Mouse (Mus musculus) gastrocnemius, adult 8-10 months (tissue): ENCODE results near the gene Aox4. TPM values are rescaled to one million over a fixed set of nuclear protein-coding genes. Genes with fewer than 3 reads are reported as not detected.
A peak's percentile ranks its signal among the peaks of the same experiment; 100 is the strongest.

ENCODE experiments used
- DNase-seq, 2 experiments: peaks; one replicate each; pipeline ENCODE4 v3.0.0; 2022; ENCODE audit warnings: low spot score in 2 of 2
- total RNA-seq, 4 experiments: library from RNA; stranded (reverse); gene quantifications; 2 replicates each; pipeline ENCODE4 v1.2.4; 2022

Gene Aox4
- total RNA-seq, 4 experiments from 2014 or later, result not detected

DNA sequence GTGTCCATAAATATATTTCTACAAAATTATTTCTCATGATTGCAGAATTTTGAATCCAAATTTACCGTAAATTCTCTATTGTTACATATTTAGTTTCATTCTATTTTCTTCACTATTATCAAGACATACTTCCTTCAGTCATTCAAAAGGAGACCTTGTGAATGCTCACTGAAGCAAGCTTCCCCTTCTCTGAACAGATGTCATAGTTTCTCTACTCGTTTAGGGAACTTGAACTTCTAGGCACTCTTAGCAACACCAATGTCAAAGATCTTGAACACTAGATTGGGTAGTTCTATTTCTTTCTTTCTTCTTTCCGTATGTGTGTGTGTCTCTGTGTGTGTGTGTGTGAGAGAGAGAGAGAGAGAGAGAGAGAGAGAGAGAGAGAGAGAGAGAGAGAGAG lies 34.3 kb downstream of the Aox4 start:
- DNase-seq, result no peak

DNA sequence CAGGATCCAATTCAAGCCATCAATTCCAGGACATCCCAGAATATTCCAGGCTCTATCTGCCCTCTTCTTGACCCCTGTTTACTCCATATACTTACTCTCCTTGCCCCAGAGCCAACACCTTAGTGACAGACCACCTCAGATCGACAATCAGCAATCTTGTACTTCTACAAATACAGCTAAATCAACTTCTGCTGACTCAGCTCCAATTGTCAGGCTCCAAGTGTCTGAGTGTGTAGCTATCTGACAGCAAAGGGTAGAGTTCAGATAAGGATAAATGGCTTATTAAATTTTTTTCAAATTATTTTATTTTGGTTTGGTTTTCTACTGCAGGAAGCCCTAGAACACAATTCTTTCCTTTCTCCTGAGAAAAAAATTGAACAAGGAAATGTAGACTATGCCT lies 38.3 kb downstream of the Aox4 start:
- DNase-seq, result no peak

DNA sequence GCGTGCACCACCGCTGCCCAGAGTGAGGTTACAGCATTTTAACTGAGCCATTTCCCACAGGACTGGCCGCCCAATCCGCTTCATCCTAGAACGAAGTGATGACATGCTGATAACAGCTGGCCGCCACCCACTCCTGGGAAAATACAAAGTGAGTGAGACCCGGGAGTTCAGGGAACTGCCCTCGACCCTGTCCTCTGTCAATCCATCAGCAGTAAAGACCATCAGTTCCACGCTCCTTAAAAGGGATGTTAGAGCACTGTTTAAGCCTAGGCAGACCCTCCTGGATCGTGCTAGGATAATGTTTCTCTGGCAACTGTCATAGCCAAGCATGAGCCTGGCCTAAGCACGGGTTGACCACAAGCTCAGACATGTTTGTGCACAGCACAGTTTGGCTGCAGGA lies 43.3 kb downstream of the Aox4 start:
- DNase-seq, result no peak

- no peak for DNase-seq
Measured at GRCm38 (mm10) chr1:58257195-58257991, 47.2 kb downstream of the Aox4 start.

- no peak for DNase-seq
Measured at GRCm38 (mm10) chr1:58260311-58260710, 50.1 kb downstream of the Aox4 start.

GRCm38 (mm10) chr1:58268231-58268630 lies 58.0 kb downstream of the Aox4 start:
- DNase-seq, result no peak

DNA sequence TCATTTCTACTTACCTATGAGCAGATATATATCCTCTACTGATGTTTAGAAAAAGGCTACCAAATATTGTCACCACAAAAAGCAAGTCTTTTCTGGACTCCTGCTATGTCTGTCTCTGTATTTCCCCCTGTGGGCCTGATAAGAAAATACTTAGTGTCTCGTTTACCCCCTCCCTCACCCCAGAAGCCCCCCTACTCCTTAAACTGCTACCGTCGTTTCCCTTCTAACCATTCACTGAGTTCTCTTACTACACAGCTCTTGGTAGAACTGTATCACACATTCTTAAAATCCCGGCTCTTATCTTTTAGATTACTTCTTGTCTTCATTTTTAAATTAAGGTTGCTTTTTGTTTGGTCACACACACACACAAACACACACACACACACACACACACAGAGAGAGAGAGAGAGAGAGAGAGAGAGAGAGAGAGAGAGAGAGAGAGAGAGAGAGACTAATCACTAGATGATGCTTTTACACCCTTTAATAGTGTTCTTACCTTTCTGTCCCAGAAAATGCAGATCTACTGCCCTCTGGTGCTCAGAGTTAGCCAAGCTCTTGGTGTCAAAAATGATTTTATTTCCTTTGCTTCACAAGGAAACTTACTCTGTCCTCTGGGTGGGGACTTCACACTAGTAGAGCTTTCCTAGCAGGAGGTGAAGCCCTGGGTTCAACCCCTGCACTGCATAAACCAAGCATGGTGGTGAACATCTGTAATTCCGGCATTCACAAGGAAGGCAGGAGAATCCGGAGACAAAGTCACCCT lies 60.8 kb downstream of the Aox4 start:
- no peak for DNase-seq

- no peak for DNase-seq
Measured at GRCm38 (mm10) chr1:58275879-58276278, 65.7 kb downstream of the Aox4 start.

DNA sequence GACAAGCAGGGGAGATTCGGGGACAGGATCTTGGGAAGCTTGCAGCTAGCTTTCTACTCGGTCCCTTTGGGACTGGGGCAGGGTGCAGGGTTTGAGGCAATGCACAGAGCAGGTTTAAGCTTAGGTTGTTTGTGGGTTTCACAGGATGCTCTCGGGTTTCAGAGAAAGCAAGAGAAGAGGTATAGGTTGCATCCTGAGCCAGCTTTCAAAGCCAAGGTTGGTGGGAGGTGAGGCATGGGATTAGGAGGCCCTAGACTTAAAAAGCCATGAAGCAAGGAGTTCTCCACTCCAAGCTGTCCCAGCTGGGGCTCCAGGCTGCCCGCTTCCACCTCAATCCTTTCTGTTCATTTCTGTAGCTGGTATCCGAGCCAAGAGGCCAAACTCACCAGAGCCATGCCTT lies 67.8 kb downstream of the Aox4 start, which contains the start of gene Aox2:
Gene Aox2, plus strand, starts transcription at position 301 of the 400 bp plus-strand sequence.
- no peak for DNase-seq

- no peak for DNase-seq
Measured at GRCm38 (mm10) chr1:58278513-58278912, 68.3 kb downstream of the Aox4 start.

DNA sequence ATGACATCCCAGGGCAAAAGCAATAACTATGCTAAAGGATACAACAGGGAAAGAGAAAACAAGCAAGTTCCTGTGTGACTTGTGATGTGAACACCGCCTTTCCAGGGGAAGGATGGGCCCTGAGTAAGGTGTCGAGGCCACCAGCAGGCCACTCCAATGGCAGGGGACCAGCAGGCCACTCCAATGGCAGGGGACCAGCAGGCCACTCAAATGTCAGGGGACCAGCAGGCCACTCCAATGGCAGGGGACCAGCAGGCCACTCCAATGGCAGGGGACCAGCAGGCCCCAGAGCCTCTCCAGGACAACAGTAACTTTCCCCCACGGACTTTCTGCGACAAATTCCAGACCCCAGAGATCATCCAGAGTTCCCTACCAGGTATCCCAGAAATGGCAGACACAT lies 70.2 kb downstream of the Aox4 start:
- peak; percentile 35 to 70 for DNase-seq

DNA sequence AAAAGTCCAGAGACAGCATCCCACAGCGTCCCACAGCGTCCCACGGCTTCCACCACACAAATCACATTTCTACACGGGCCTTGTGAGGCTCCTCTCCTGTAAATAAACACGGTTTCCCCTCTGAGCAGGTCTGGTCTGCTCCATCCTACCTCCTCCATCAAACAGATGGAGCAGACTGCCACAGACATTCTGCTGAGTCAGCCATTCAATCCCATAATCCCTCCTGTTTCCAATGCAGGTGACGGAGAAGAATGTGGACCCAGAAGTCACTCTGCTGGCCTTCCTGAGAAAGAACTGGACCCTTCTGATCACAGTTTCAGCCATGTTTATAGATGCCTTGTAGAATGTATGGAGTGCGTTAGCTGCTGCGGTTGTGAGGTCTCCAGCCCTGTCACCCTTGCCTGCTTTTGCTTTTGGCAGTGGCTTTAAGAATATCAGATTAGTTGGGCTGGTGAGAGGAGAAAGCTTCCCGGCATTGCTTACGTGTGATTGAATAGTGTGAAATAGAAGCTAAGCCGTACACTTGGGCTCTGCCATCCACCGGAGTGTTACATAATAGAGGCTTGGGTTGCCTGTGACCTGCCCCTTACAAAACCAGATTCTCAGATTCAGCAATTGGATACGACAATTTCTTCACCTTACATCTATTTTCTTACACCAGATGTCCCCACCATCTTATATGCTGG lies 70.9 kb downstream of the Aox4 start:
- peak in 1 of 2 experiments; percentile 41 for DNase-seq

DNA sequence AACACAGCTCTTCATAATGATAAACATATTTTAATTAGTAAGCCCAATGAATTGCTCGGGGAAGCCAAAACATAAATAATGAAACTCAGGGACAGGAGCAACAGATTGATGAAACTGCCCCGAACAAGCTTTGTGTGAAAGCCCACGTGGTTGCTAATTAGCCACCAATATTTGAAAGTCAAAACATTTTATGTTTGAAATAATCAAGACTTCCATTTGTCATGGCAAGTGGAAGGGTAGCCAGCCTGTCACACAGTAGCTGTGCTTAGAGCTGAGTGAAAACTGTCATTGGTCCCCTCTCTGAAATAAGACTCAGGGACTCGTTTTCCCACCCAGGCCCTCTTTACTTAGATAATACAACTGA lies 71.4 kb downstream of the Aox4 start:
- no peak for DNase-seq

DNA sequence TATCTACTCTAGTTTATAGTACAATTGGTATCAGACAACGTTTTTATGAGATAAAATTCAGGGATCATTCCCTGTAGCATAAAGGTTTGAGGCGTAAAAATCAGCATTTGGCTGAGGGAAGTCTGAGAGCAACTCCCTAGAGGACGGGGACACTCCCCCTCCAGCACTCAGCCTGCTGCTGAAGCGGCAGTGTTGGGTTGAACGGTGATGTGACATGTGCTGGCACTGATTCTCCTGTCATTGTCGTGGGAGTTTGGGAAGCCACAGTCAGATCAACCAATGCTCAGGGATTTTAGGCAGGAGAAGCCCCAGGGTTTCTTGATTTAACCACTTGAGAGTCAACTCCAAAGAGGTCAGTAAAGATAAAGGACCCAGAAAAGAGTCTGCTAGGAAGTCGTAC lies 74.3 kb downstream of the Aox4 start:
- no peak for DNase-seq

DNA sequence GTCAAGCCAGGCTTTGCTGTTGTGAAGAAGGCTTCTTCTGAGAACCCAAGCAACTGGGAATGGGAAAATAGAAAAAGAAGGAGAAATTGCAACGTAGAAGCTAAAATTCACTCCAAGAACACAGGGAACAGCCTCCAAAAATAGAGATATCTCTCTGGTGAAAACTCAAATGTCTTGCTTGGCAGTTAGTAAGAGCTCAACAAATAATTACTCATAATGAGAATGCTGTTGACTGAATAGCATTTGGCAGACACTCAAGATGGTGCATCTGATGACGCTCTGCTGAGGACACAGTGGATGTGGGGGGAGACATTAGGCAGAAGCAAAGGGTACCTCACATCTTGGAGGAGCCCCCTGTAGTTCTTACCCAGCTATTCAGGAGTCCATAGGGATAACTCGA lies 77.9 kb downstream of the Aox4 start:
- no peak for DNase-seq

DNA sequence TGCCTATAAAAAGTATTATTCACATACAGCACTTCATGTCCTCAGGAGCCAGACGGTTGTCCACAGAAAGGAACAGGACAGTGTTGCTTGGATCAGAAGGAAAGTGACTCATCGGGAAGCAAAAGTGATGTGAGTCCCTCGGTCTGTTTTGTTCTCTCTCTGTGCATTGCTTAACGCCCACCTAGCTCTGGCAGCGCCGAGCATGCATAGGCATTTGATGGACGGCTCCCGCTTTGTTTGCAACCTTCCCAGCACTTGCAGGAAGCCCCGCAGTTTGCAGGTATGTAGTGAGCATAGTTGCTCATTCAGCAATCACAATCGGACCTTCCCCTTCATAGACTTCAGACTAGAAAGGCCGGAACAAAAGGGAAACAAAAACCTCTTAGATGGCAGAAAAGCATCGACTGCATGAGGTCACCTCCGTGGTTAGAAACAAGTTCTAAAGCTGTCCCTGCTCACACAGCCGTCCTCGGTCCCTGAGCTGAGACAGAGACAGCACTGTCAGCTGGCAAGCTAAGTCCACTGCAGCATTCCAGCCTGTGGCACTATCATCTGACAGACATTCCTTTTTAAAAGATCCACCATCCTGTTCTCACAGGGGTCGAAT lies 79.8 kb downstream of the Aox4 start:
- no peak for DNase-seq

GRCm38 (mm10) chr1:58291394-58292300 lies 81.5 kb downstream of the Aox4 start:
- peak in 1 of 2 experiments; percentile 32 for DNase-seq

GRCm38 (mm10) chr1:58294730-58295129 lies 84.5 kb downstream of the Aox4 start:
- no peak for DNase-seq

DNA sequence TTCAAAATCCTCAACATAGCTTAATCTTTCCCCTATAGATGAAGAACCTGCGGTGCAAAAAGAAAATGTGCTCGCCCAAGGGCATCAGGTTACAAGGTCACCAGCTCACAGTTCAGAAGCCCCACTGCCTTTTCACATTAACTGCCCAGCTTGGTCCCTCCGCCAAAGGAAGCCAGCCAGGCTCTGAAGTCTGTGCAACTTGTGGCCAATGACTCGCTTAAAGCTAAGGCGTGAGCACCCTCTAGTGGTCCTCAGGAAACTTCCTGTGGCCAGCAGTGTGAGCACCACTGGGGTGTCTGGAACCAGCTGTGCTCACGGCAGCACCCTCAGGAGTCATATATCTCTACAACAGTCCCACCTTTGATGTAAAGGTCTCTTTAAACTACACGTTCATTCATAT lies 86.1 kb downstream of the Aox4 start:
- DNase-seq, result peak; percentile 32 to 54

- no peak for DNase-seq
Measured at GRCm38 (mm10) chr1:58296821-58297220, 86.6 kb downstream of the Aox4 start.

DNA sequence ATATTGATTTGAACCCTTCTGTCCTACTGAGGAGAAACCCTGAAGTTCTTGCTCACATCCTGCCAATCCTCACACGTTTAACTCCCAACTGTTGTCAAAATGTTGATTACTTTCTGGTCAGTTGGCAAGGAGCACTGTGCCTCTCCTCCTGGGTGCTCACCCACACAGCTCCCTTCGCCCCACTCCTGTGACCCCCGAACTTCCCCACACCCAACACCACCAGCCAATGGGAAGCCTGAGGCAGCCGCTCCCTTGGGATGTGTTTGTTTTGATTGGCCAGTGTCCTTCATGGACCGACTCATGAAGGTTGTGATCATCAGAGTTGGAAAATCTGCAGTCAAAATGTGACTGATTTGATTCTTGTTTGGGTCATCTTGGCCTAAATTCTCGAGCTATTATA lies 88.2 kb downstream of the Aox4 start:
- no peak for DNase-seq
